Mouse (Mus musculus): ENCODE measurements around the gene Wdr25.

DNA sequence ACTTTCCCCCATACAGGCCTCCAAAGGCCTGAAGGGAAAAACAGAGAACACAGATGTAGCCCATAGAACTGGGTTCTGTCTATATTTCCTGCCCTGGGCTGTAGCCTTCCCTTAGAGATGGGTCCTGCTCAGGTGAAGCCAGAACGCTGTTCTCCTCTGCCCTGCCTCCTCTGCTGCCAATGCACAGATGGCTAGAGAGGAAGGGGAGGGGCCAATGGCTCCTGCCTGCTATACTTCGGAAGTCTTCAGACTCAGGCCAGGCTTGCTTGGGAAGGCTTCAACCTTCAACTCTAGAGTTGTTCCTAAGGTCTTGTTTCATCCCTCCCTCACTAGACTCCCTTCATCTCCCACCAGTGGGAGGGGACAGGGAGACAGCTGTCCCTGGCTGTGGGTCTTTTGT is 176.3 kb downstream of the Wdr25 start:
- TF ChIP-seq POLR2A (IDR thresholded peaks at IDR 0.05; ENCODE audit: borderline replicate concordance, extremely low read depth, low read depth, low read length) (no peak), CTCF (IDR thresholded peaks at IDR 0.05; ENCODE audit: insufficient read depth, low read length) (no peak)
